Mouse (Mus musculus): ENCODE data around the gene Olr1. TPM values are rescaled to one million over a fixed set of nuclear protein-coding genes. Genes with fewer than 3 reads are reported as not detected.
A peak's percentile ranks its signal among the peaks of the same experiment; 100 is the strongest.

The Olr1 gene
- total RNA-seq (2022): under 1 TPM in 1 of 4 experiments, not detected in 3; 0.14 TPM

- DNase-seq (ENCODE audit: low spot score in 2 of 2): no peak
Observed at GRCm38 (mm10) chr6:129507024-129507423, at the start of gene Olr1. TSS of gene Olr1 (minus strand) at chr6:129507165.

- no peak for DNase-seq (ENCODE audit: low spot score in 2 of 2)
Observed at GRCm38 (mm10) chr6:129548009-129548408, 41.0 kb upstream of the Olr1 start.

GRCm38 (mm10) chr6:129547277-129547676 is 40.3 kb upstream of the Olr1 start:
- no peak for DNase-seq (ENCODE audit: low spot score in 2 of 2)

- DNase-seq (ENCODE audit: low spot score in 2 of 2): peak in 1 of 2 experiments; percentile 60
Observed at GRCm38 (mm10) chr6:129543709-129544606, 37.0 kb upstream of the Olr1 start.

- DNase-seq (ENCODE audit: low spot score in 2 of 2): no peak
Observed at GRCm38 (mm10) chr6:129542540-129542939, 35.6 kb upstream of the Olr1 start.

- no peak for DNase-seq (ENCODE audit: low spot score in 2 of 2)
Observed at GRCm38 (mm10) chr6:129541931-129542330, 35.0 kb upstream of the Olr1 start.

GRCm38 (mm10) chr6:129538555-129538954 is 31.6 kb upstream of the Olr1 start:
- no peak for DNase-seq (ENCODE audit: low spot score in 2 of 2)

GRCm38 (mm10) chr6:129535723-129536122 is 28.8 kb upstream of the Olr1 start:
- no peak for DNase-seq (ENCODE audit: low spot score in 2 of 2)

- no peak for DNase-seq (ENCODE audit: low spot score in 2 of 2)
Observed at GRCm38 (mm10) chr6:129534627-129535190, 27.7 kb upstream of the Olr1 start.

GRCm38 (mm10) chr6:129534057-129534456 is 27.1 kb upstream of the Olr1 start:
- no peak for DNase-seq (ENCODE audit: low spot score in 2 of 2)

- DNase-seq (ENCODE audit: low spot score in 2 of 2): peak; percentile 83 to 84
Observed at GRCm38 (mm10) chr6:129532942-129533860, 26.2 kb upstream of the Olr1 start, which contains the start of gene Gabarapl1. TSS of gene Gabarapl1 (plus strand) at chr6:129533160.

GRCm38 (mm10) chr6:129532556-129532941 is 25.6 kb upstream of the Olr1 start:
- DNase-seq (ENCODE audit: low spot score in 2 of 2): peak in 1 of 2 experiments; percentile 61

GRCm38 (mm10) chr6:129530261-129530660 is 23.3 kb upstream of the Olr1 start:
- DNase-seq (ENCODE audit: low spot score in 2 of 2): no peak

GRCm38 (mm10) chr6:129529605-129530004 is 22.6 kb upstream of the Olr1 start:
- DNase-seq (ENCODE audit: low spot score in 2 of 2): no peak

- DNase-seq (ENCODE audit: low spot score in 2 of 2): no peak
Observed at GRCm38 (mm10) chr6:129527416-129527815, 20.5 kb upstream of the Olr1 start.

- no peak for DNase-seq (ENCODE audit: low spot score in 2 of 2)
Observed at GRCm38 (mm10) chr6:129526069-129526468, 19.1 kb upstream of the Olr1 start.

GRCm38 (mm10) chr6:129517752-129518408 is 10.9 kb upstream of the Olr1 start:
- no peak for DNase-seq (ENCODE audit: low spot score in 2 of 2)

GRCm38 (mm10) chr6:129516388-129516787 is 9.4 kb upstream of the Olr1 start:
- no peak for DNase-seq (ENCODE audit: low spot score in 2 of 2)

- DNase-seq (ENCODE audit: low spot score in 2 of 2): no peak
Observed at GRCm38 (mm10) chr6:129515068-129515467, 8.1 kb upstream of the Olr1 start.

- no peak for DNase-seq (ENCODE audit: low spot score in 2 of 2)
Observed at GRCm38 (mm10) chr6:129514376-129514775, 7.4 kb upstream of the Olr1 start.

- no peak for DNase-seq (ENCODE audit: low spot score in 2 of 2)
Observed at GRCm38 (mm10) chr6:129513409-129513808, 6.4 kb upstream of the Olr1 start.

Measured in left cerebral cortex, adult 8-10 months (tissue).